Mouse (Mus musculus) retina, adult 2 months (tissue): ENCODE measurements at regions not wholly inside any gene's neighbourhood (a gene's known extent, or its start where the extent isn't known, plus 50 kb on each side); places are given as distances from the start of the nearest gene placed in this dataset.

Source experiments
- DNase-seq: peaks from one replicate; pipeline ENCODE4 v3.0.0-alpha.2; 2012; ENCODE audit warnings: low read depth, low spot score

- no peak for DNase-seq
Measured at GRCm38 (mm10) chr13:102255401-102256371, 437.7 kb upstream of the Cd180 start.

GRCm38 (mm10) chr13:102258207-102258606 is 435.2 kb upstream of the Cd180 start:
- no peak for DNase-seq

DNA sequence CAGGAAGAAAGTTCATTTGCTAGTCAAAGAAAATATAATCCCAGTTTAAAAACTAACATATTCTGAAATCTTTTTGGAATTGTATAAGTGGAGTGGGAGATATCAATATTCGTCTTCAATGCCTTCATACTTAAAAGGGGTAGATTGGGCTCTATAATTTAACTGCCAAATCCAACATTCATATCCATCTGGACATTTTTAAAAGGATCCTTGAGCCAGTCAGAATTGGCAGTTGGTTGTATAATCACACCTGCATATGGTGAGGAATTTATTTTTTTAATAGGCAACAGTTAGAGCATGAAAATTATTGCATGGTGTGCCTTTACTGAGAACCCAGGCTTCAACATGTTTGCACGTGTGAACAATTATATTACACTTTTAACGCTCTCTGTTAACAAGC is 419.5 kb upstream of the Cd180 start:
- no peak for DNase-seq

- DNase-seq, result no peak
Measured at GRCm38 (mm10) chr13:102275296-102275695, 418.1 kb upstream of the Cd180 start.

DNA sequence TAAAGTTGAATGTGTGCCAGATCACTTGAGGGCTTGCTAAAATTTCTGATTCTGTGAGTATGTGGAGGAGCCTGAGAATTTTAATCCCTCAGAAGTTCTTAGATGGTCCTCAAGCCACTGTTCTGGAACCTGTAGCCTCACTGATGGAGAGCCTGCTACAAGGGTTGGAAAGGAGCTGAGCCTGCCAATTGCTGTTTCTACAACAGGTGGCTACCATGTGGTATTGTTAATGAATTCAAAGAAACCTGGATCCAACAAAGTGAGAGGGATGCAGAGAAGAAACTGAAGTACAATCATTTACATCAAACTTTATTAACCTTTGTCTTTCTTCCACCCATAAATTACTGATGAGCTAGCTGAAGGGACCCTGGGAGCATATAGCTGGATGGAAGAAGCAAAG is 416.5 kb upstream of the Cd180 start:
- DNase-seq, result no peak

DNA sequence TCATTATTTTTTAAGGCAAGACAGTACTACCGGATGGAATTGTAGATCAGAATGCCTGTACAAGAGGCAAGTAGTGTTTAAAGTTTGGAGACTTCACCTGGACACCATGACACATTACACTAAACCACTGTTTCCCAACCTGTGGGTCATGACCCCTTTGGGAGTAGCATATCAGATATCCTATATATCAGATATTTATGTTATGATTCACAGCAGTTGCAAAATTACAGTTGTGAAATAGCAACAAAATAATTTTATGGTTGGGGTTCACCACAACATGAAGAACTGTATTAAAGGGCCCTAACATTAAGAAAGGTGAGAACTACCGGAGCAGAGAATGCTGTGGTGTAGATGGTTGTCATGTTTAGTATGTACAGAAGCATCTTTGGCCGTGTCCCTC is 413.2 kb upstream of the Cd180 start:
- DNase-seq, result no peak

GRCm38 (mm10) chr13:102294451-102294850 is 398.9 kb upstream of the Cd180 start:
- no peak for DNase-seq

GRCm38 (mm10) chr13:102295079-102295478 is 398.3 kb upstream of the Cd180 start:
- DNase-seq, result no peak

DNA sequence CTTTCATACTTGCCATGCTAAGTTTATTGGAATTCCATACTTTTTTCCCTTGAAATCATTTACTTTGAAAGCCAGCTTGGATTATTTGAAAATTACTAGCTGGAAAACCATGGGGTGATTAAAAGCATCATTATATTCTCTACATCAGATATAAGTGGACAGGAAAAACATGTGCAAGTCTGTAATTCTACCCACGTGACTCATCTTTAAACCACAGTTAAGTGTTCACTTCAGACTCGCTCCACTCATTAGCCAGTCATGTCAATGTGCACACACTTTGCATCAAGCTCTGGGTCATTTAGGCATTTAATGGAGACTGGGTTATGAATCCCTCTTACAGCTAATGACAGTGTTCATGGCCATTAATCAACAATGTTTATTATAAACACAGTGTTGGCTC is 385.4 kb upstream of the Cd180 start:
- DNase-seq, result no peak

DNA sequence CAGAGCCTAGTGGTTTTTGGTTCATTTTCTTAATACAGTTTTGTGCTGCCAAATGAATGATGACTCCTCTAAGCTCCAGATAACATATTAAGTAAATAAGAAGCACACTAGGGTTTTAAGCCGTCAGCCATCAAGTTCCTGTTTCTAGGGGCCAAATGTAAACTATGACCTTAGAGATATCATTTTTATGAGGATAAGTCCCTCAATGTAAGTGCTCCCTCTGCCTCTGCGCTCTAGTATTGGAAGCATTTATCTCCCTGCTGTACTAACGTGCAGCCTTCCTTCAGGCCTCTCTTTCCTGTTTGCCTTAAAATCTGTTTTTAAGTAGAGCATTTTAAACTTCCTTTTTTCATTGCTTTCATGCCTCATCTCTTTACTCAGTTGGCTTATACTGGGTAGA is 381.3 kb upstream of the Cd180 start:
- no peak for DNase-seq

GRCm38 (mm10) chr13:102315921-102316692 is 377.3 kb upstream of the Cd180 start:
- no peak for DNase-seq

- no peak for DNase-seq
Measured at GRCm38 (mm10) chr13:102318891-102319404, 374.4 kb upstream of the Cd180 start.

GRCm38 (mm10) chr13:102319453-102319852 is 373.9 kb upstream of the Cd180 start:
- no peak for DNase-seq

DNA sequence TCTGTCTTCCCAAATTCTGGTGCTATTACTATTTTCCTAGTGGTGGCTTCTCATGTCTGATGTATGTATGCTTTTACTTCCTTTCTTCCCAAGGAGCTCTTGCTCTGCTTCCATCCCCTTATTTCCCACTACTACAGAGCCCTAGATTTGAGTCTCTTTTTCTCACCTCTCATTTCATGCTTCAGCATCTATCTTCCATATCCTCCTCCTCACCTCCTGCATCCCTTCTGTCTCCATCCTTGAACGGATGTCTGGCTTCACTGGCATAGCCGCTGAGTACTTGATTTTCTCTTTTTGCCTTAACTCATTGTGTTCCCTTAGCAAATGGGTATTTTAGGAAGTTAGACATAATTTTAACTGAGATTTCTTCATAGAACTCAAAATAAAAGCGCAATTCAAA is 369.5 kb upstream of the Cd180 start:
- no peak for DNase-seq

DNA sequence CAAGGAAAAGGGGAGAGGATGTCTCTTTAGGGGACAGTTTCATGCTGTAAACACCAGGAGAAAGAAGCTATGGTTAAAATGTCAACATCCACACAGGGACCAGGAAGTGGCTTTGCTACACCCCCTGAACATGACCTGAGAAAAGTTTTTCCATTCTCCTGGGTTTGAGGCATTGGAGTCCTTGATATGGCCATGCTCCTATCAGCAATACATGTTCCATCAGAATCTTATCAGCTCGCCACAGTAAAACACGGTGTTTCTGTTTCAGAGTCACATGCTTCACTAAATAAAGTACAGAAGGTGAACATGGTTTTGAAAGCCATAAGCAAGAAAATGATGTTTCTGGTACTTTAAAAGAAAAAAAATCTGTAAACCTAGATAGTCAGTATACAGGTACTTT is 367.4 kb upstream of the Cd180 start:
- no peak for DNase-seq

GRCm38 (mm10) chr13:102326544-102326943 is 366.8 kb upstream of the Cd180 start:
- DNase-seq, result no peak

DNA sequence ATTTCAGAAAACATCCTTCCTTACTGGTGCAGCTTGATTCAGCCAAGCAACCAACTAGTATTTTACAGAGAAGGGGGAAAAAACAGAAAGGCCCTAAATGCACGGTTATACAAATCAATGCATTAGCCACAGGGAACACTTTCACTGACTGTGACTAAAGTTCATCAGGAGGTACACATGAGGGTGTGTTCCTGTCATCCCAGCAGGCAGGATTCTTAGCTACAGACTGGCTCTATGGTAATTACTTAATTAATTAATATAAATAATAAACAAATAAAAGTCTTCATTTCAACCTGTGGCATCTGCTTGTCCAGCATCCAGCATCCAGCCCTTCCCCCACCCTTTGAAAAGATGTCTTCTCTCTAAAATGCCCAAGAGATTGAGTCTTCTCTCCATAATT is 359.7 kb upstream of the Cd180 start:
- DNase-seq, result no peak

- no peak for DNase-seq
Measured at GRCm38 (mm10) chr13:102334131-102334534, 359.2 kb upstream of the Cd180 start.

- no peak for DNase-seq
Measured at GRCm38 (mm10) chr13:102343236-102343635, 350.1 kb upstream of the Cd180 start.

DNA sequence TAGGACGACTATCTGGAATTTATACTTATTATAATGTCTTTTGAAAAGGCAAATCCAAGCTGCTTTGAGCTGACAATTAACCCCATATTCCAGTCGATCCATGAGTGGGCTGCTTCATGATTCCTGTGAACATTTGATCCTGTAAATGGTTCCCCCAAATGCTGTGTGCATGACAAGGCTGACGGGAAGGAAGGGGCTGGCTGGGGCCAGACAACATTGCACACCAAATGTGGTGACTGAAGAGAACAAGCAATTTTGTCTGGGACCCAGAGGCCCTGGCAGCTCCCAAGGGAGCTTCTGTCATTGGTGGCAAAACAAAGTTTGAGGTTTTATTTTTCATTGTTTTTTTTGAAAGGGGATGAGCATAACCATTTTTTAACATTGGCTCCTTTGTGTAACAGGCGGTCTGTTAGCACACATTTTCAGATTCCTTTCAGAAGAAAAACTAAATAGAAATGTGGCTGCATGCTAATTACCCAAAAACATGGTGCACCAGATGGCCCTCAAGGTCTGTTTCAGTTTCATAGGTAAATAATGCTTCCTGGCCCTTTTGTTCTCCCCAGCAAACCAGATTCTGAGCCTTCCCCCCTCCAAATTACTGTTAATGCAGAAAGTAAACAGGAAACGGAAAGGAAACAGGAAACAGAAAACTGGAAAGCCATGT is 348.6 kb upstream of the Cd180 start:
- no peak for DNase-seq

GRCm38 (mm10) chr13:102349493-102349892 is 343.9 kb upstream of the Cd180 start:
- no peak for DNase-seq
